Mouse (Mus musculus): Measurements from ENCODE around the gene Klk10.

Klk10 gene

DNA sequence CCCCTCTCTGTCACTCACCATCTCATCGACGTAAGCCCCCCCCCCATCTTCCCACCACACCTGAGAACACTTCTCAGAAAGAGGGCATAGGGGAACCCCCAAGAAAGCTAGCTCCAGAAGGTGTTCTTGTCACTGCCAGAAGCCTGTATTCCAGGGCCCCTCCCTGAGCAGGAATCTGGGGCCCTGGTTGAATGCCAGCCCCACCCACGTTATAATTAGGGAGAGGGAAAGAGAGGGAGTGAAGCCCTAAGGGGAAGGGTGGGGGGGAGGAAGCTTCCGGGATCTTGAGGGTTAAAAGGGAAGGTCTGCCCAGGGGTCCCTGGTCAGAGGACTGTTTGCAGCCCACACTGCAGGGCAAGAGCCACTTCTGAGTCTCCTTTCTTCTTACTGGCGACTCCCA lies at the start of gene Klk10:
Klk10 (plus strand) TSS at position 290 of the 400 bp plus-strand sequence.
- no peak for DNase-seq (ENCODE audit: low spot score)

DNA sequence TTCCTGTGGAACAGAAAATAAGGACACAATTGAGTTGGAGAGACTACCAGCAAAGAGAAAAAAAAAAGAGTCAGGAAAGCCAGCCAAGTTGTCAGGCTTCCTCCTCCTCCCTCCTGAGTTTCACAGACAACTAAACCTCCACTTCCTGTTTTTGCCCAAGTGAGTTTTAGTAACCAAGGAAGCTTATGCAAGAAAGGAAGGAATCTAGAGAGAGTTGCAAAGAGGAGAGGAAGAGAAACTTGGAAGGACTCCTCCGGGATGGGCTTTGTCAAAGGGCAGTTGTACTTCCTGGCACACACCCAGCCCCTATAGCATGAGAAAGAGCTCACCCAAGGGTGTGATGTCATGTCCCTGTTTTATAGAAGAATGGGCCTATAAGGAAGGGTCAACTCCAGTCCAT lies 33.0 kb upstream of the Klk10 start:
- DNase-seq (ENCODE audit: low spot score), result no peak

DNA sequence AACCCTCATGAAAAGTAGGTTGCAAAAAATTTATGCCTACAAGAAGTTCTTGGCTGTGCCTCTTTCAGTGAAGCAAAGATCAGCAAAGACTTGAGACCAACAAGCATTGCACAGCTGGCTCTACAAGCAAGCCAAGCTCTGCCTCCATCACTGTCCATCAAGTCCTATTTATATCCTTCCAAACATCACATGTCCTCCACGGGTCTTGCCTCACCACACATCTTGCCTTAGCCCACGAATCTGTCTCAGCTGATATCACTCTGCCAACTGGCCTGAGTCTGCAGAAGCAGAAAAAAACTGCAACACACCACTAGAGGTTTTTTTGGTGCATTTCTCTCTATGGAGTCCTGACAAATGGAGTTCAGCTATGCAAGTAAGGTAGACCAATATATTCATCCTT lies 28.0 kb upstream of the Klk10 start:
- DNase-seq (ENCODE audit: low spot score), result no peak

DNA sequence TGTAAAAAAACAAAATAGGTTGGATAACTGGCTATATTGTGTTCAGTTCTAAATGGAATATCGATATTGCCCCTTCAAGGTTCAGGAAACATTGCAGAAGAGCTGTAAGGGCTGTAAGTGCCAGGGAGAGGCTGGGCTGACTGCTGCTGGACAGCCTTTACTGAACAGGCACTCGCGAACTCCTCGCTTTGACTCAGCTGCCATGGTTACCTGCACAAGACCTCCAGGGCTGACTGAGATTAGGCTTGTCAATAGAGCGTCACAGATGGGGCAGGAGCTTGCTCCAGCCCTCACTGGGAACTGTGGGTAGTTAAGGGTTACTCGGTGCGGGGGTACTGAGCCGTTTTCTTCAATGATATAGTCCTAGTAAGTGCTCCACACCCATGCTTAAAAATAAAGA lies 14.4 kb upstream of the Klk10 start:
- no peak for DNase-seq (ENCODE audit: low spot score)

GRCm38 (mm10) chr7:43768597-43768996 lies 12.2 kb upstream of the Klk10 start, which contains the start of gene Klk12:
Gene Klk12 (plus strand): TSS chr7:43768897.
- no peak for DNase-seq (ENCODE audit: low spot score)

GRCm38 (mm10) chr7:43769636-43770035 lies 11.2 kb upstream of the Klk10 start:
- no peak for DNase-seq (ENCODE audit: low spot score)

GRCm38 (mm10) chr7:43770701-43771100 lies 10.1 kb upstream of the Klk10 start:
- DNase-seq (ENCODE audit: low spot score), result no peak

DNA sequence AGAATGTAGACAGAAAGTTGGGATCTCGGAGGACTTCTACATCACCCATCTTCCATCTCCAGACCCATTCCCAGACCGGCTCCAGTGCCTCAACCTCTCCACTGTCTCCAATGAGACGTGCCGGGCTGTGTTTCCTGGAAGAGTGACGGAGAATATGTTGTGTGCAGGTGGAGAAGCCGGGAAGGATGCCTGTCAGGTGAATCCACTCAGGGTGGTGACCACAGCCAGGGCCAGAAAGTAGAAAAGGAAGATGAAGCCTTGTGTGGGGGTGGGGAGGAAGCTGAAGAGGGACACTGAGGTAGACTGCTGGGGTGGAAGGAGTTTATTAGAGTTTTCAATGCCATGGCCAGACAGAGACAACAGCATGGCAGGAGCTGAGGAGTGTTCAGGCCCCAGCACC lies 8.9 kb upstream of the Klk10 start:
- DNase-seq (ENCODE audit: low spot score), result no peak

GRCm38 (mm10) chr7:43772901-43773300 lies 7.9 kb upstream of the Klk10 start:
- DNase-seq (ENCODE audit: low spot score), result no peak

DNA sequence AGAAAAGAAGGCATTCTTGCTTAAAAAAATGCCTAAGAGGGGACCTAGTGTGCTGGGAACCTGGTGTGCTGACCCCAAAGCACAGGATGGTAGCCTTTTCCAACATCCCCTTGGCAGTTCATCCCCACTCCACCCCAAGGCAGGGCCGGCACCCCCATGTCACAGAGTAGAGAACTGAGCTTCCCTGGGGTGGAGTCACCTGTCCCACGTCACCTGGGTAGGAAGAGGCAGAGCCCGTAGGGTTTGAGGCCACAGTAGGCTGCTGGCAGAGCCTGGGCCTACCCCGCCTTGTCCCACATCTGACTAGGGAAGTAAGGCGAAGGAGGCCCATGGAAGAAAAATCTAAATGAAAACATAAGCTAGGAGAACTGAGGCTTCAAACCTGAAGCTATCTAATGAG lies 6.5 kb upstream of the Klk10 start, which contains the start of gene Klk11:
Klk11 (plus strand) TSS at position 241 of the 400 bp plus-strand sequence.
- no peak for DNase-seq (ENCODE audit: low spot score)

DNA sequence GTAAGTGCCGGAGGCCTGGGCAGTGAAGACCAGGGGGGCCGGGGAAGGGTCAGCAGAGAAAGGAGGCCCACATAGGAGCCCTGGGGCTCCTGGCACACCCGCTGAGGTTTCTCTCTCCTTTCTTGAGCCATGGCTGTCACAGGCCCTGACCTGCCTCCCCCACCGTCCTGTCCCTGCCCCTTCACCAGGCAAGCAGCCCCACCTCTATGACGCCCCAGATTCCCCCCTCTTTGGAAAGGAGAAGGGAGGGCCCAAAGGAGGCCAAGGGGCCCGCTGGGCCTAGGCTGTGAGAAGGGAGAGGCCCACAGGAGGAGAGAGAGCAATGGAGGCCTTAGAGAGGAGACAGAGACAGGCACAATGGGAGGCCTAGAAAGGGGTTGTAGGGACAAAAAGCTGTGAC lies 6.0 kb upstream of the Klk10 start:
- DNase-seq (ENCODE audit: low spot score), result no peak

DNA sequence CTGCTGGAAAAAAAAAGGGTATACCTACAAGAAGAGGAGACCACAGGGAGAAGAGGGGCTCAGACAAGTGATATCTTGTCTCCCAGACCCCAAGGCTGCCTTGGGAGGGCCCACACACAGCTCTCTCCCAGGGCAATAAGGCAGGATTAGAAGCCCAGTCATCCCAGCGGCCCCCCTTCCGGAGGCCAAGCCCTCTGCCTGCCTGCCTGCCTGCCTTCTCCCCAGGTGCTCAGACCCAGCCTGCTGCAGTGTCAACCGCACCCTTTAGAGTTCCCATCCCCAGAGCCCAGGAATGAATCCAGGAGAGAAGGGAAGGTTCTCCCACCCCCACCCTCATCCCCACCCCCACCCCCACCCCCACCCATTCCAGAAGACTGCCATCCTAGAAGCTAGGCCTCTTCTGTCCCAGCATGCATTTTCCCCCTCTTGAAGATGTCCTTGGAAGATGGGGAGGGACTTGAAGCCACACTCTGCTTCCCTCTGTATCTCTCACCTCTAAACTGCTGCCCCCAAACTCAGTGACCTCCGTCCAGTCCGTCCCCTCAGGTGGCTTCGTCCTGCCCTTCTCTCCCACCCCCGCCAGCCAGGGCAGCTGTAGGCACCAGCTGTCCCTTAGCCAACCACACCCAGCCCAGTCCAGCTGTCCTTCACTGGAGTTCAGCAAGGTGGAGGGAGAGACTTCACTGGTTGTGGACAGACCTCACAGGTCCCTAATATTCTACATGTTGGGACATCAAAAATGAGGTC lies 5.4 kb upstream of the Klk10 start:
- DNase-seq (ENCODE audit: low spot score), result no peak

GRCm38 (mm10) chr7:43776506-43776905 lies 4.3 kb upstream of the Klk10 start:
- no peak for DNase-seq (ENCODE audit: low spot score)

GRCm38 (mm10) chr7:43777423-43777822 lies 3.4 kb upstream of the Klk10 start:
- no peak for DNase-seq (ENCODE audit: low spot score)

GRCm38 (mm10) chr7:43778176-43778970 lies 2.5 kb upstream of the Klk10 start:
- no peak for DNase-seq (ENCODE audit: low spot score)

- DNase-seq (ENCODE audit: low spot score), result no peak
Measured at GRCm38 (mm10) chr7:43780241-43780640, 594 bp upstream of the Klk10 start.

DNA sequence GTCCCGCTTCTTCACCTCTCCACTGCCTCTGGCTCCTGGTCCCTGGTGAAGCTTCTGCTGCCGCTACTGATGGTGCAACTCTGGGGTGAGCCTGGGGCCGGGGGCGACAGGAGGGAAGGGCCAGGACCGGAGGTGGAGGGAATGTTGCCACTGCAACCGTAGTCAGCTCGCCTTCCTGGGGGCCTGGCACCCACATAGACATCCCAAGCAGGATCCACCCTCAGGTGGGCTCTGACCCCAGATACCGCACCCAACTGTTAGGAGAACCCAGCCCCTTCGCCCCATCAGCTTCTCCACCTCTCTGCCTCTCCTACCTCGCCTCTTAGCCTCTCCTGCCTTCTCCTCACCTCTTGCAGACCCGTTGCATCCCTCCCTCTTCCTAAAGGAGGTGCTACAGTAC lies 706 bp downstream of the Klk10 start:
- DNase-seq (ENCODE audit: low spot score), result no peak

GRCm38 (mm10) chr7:43782275-43783265 lies 1.7 kb downstream of the Klk10 start:
- peak; percentile 65 for DNase-seq (ENCODE audit: low spot score)

DNA sequence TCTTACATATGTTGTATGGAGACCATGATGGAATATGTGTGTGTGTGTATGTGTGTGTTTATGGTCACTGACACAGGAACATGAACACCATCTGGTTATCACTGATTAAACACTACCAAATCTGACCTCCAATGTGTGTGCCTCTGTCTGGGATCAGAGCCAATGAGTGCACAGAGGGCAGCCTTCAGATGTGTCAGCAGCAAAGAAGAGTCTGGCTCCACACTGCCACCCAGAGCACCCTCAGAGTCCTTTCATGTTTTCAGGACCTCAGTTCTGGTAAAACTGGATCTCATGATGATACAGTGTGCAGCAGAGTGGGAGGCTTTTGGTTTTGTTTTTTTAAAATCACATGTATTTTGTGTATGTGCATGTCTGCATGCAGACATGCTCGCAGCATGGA lies 4.5 kb downstream of the Klk10 start:
- DNase-seq (ENCODE audit: low spot score), result no peak

DNA sequence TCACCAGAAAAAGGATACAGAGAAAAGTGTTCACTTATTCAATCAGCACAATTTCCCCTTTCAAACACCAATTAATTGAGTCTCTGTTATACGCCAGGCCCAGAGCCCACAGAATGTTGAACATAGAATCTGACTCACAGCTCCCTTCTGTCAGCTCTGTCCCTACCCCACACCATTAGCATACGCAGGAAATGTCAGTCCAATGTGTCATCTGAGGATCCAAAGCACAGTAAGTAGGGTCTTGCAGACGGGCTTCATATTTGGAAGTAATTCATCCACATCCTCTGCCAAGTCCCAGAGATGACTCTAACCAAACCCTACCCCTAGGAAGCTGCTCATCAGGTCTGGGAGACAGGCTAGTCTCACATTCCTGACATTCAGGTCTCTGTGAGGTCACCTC lies 7.3 kb downstream of the Klk10 start:
- no peak for DNase-seq (ENCODE audit: low spot score)

- no peak for DNase-seq (ENCODE audit: low spot score)
Measured at GRCm38 (mm10) chr7:43789295-43789694, 8.5 kb downstream of the Klk10 start.

DNA sequence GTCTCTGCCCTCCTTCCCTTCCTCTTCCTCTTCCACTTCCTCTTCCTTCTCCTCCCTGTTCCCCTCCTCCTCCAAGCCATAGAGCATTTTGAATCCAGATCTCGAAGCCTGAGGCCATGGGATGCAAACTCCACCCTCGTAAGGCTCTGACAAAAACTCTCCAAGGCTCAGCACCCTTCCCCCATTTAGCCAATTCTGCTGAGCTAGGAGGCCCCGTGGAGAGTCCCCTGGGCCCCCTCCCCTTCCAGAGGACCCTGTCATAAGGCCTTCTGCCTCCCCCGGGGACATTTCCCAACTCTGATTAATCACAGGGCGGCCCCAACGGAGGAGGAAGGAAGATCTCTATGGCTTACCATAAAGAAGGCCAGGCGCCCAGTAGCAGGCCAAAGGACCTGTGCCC lies 10.8 kb downstream of the Klk10 start, which contains the start of gene Klk9:
Klk9 (plus strand) TSS at position 301 of the 400 bp plus-strand sequence.
- no peak for DNase-seq (ENCODE audit: low spot score)
